In genomic region chr5:27122944-27123343, GRCm38 (mm10) we compare ENCODE assay signal across 17 mouse cellular contexts.
DNase-seq lines count a peak whose midpoint lies in the region; ATAC-seq lines count a peak whose summit lies in the region.
"Had no signal": no experiment of that assay in that cellular context is flagged by ENCODE, and none has a peak within 500 bp of the region (broad histone marks: within the 10 kb centered on the region; RNA-seq: fewer than 3 reads in every experiment).

No protein-coding gene starts in this region.

- 84% methylated on average over 2 of the region's 2 CpGs for WGBS in midbrain, embryonic 15.5 days
- 83% methylated on average over 2 of the region's 2 CpGs for WGBS in midbrain, embryonic 10.5 days

- no peak overlapping the region for H3K27ac ChIP-seq in midbrain, embryonic 15.5 days
- no peak overlapping the region for H3K27ac ChIP-seq in midbrain, embryonic 10.5 days (replicated peaks)
- H3K27ac ChIP-seq: embryonic facial prominence, embryonic 15.5 days; heart, embryonic 13.5 days; limb, embryonic 15.5 days had no signal

- DNase-seq in adrenal gland, postnatal 14 days: peak; percentile 14
- DNase-seq in adrenal gland, adult 8-10 months: no peak
- no peak for DNase-seq in midbrain, embryonic 10.5 days (ENCODE audit: low spot score)
- DNase-seq in cerebellum, adult 18-20 months: peak; percentile 66 to 71
- peak; percentile 62 to 71 for DNase-seq in cerebellum, postnatal 36 days
- no peak for DNase-seq in lung, adult 18-20 months
- no peak for DNase-seq in layer of hippocampus, adult 18-20 months (ENCODE audit: low spot score in 2 of 2)
- DNase-seq: heart, adult 11 months; kidney, adult 8-10 months; kidney, postnatal 36 days; lung, adult 2 months; lung, postnatal 36 days; thymus, postnatal 36 days had no signal

- H3K4me1 ChIP-seq in midbrain, embryonic 15.5 days: peaks cover 6% of the 10 kb centered on the region; the same call in 1 of the 2 replicates
- H3K4me1 ChIP-seq in midbrain, embryonic 10.5 days: no peaks in the 10 kb centered on the region
- H3K4me1 ChIP-seq: embryonic facial prominence, embryonic 15.5 days; heart, embryonic 13.5 days; limb, embryonic 15.5 days had no signal

- ATAC-seq in midbrain, embryonic 15.5 days (replicated peaks): peak; percentile 86

- H3K4me2 ChIP-seq in midbrain, embryonic 15.5 days: no peak overlapping the region
- H3K4me2 ChIP-seq: embryonic facial prominence, embryonic 15.5 days; heart, embryonic 13.5 days; limb, embryonic 15.5 days had no signal

- no peaks in the 10 kb centered on the region for H3K27me3 ChIP-seq in midbrain, embryonic 15.5 days (replicated peaks)
- no peaks in the 10 kb centered on the region for H3K27me3 ChIP-seq in midbrain, embryonic 10.5 days (ENCODE audit: low read depth, poor library complexity, severe bottlenecking)
- H3K27me3 ChIP-seq: embryonic facial prominence, embryonic 15.5 days; heart, embryonic 13.5 days; limb, embryonic 15.5 days had no signal

- H3K9ac ChIP-seq in midbrain, embryonic 15.5 days: no peak overlapping the region
- H3K9ac ChIP-seq: embryonic facial prominence, embryonic 15.5 days; heart, embryonic 13.5 days; limb, embryonic 15.5 days had no signal

- no peaks in the 10 kb centered on the region for H3K36me3 ChIP-seq in midbrain, embryonic 15.5 days (replicated peaks)
- no peaks in the 10 kb centered on the region for H3K36me3 ChIP-seq in midbrain, embryonic 10.5 days
- H3K36me3 ChIP-seq: embryonic facial prominence, embryonic 15.5 days; heart, embryonic 13.5 days; limb, embryonic 15.5 days had no signal

- no peak overlapping the region for H3K4me3 ChIP-seq in midbrain, embryonic 15.5 days
- H3K4me3 ChIP-seq in midbrain, embryonic 10.5 days: no peak overlapping the region
- H3K4me3 ChIP-seq: embryonic facial prominence, embryonic 15.5 days; heart, embryonic 13.5 days; limb, embryonic 15.5 days had no signal

- no peaks in the 10 kb centered on the region for H3K9me3 ChIP-seq in midbrain, embryonic 15.5 days
- H3K9me3 ChIP-seq in midbrain, embryonic 10.5 days (replicated peaks): no peaks in the 10 kb centered on the region
- H3K9me3 ChIP-seq: embryonic facial prominence, embryonic 15.5 days; heart, embryonic 13.5 days; limb, embryonic 15.5 days had no signal

Comparison
In these comparisons a context has a peak if more than half of its experiments do, and no peak if none do; other contexts are left out.
1. DNase-seq: peak in adrenal gland, postnatal 14 days (single experiment), cerebellum, adult 18-20 months (2 of 2) and cerebellum, postnatal 36 days (2 of 2); none in adrenal gland, adult 8-10 months (single experiment), midbrain, embryonic 10.5 days (single experiment), lung, adult 18-20 months (0 of 2) and layer of hippocampus, adult 18-20 months (0 of 2).